In genomic region chr3:95164256-95164550, GRCm38 (mm10) we compare ENCODE assay signal across 16 mouse cellular contexts. TPM values are rescaled to one million over a fixed set of nuclear protein-coding genes. Genes with fewer than 3 reads are reported as not detected.
DNase-seq lines count a peak whose midpoint lies in the region; ATAC-seq lines count a peak whose summit lies in the region.
"Had no signal": no experiment of that assay in that cellular context is flagged by ENCODE, and none has a peak within 500 bp of the region (broad histone marks: within the 10 kb centered on the region; RNA-seq: fewer than 3 reads in every experiment).

No protein-coding gene starts in this region.

- peaks cover 2% of the 10 kb centered on the region for H3K27me3 ChIP-seq in heart, embryonic 14.5 days (ENCODE audit: control insufficient read depth, insufficient read depth, low read length)
- H3K27me3 ChIP-seq in embryonic facial prominence, embryonic 15.5 days, result no peaks in the 10 kb centered on the region
- H3K27me3 ChIP-seq in limb, embryonic 12.5 days, result peaks cover 8% of the 10 kb centered on the region

- H3K4me2 ChIP-seq in heart, embryonic 14.5 days (ENCODE audit: low read length), result 0 out of 2 replicates have a peak overlapping the region, but pooled peaks have one; percentile 11
- H3K4me2 ChIP-seq in embryonic facial prominence, embryonic 15.5 days (replicated peaks), result no peak overlapping the region; the same call in 1 of the 2 replicates
- H3K4me2 ChIP-seq in limb, embryonic 12.5 days, result no peak overlapping the region
- H3K4me2 ChIP-seq: liver, embryonic 11.5 days had no signal

- H3K4me3 ChIP-seq in heart, embryonic 14.5 days (ENCODE audit: control insufficient read depth in 1 of 2, insufficient read depth in 1 of 2, low read depth in 1 of 2, low read length in 2 of 2), result no peak overlapping the region
- no peak overlapping the region for H3K4me3 ChIP-seq in embryonic facial prominence, embryonic 15.5 days (replicated peaks)
- H3K4me3 ChIP-seq in limb, embryonic 12.5 days (replicated peaks), result no peak overlapping the region
- H3K4me3 ChIP-seq: heart, embryonic 15.5 days had no signal

- no peak for ATAC-seq in heart, embryonic 14.5 days (ENCODE audit: insufficient number of reproducible peaks, insufficient read depth, low FRiP score, low read depth)
- ATAC-seq in embryonic facial prominence, embryonic 15.5 days (ENCODE audit: insufficient number of reproducible peaks, low FRiP score, low TSS enrichment, low read depth), result no peak
- no peak for ATAC-seq in limb, embryonic 12.5 days (ENCODE audit: insufficient number of reproducible peaks, insufficient read depth, low FRiP score, low TSS enrichment, low read depth)
- no peak for ATAC-seq in megakaryocyte progenitor cell, adult 5-6 weeks (replicated peaks; ENCODE audit: poor library complexity)

- no peaks in the 10 kb centered on the region for H3K9me3 ChIP-seq in heart, embryonic 14.5 days (ENCODE audit: control insufficient read depth, low read length)
- H3K9me3 ChIP-seq in embryonic facial prominence, embryonic 15.5 days (replicated peaks), result no peaks in the 10 kb centered on the region
- H3K9me3 ChIP-seq in limb, embryonic 12.5 days, result no peaks in the 10 kb centered on the region
- H3K9me3 ChIP-seq: heart, embryonic 15.5 days had no signal

- 78% methylated on average over 5 of the region's 5 CpGs for WGBS in heart, embryonic 14.5 days
- 79% methylated on average over 5 of the region's 5 CpGs for WGBS in embryonic facial prominence, embryonic 15.5 days
- 57% methylated on average over 5 of the region's 5 CpGs for WGBS in limb, embryonic 12.5 days

- no peak overlapping the region for H3K9ac ChIP-seq in heart, embryonic 14.5 days (ENCODE audit: low read length)
- H3K9ac ChIP-seq in embryonic facial prominence, embryonic 15.5 days, result no peak overlapping the region
- H3K9ac ChIP-seq in limb, embryonic 12.5 days (replicated peaks), result no peak overlapping the region
- H3K9ac ChIP-seq: heart, embryonic 15.5 days had no signal

- peaks cover 10% of the 10 kb centered on the region; the same call in 1 of the 2 replicates for H3K36me3 ChIP-seq in heart, embryonic 14.5 days (ENCODE audit: control insufficient read depth, insufficient read depth, low read length)
- H3K36me3 ChIP-seq in embryonic facial prominence, embryonic 15.5 days, result peaks cover 47% of the 10 kb centered on the region
- H3K36me3 ChIP-seq in limb, embryonic 12.5 days, result peaks cover 66% of the 10 kb centered on the region
- H3K36me3 ChIP-seq: heart, embryonic 15.5 days had no signal

- intact Hi-C loops in heart, postnatal 10 days (cut with DNase I), result no loop called here

- H3K4me1 ChIP-seq in heart, embryonic 14.5 days (ENCODE audit: control insufficient read depth in 2 of 2, insufficient read depth in 2 of 2, low read length in 2 of 2), result peaks cover 20 to 39% of the 10 kb centered on the region in 2 experiments
- H3K4me1 ChIP-seq in embryonic facial prominence, embryonic 15.5 days, result peaks cover 40% of the 10 kb centered on the region
- peaks cover 32% of the 10 kb centered on the region for H3K4me1 ChIP-seq in limb, embryonic 12.5 days (replicated peaks)

- no peak overlapping the region for H3K27ac ChIP-seq in heart, embryonic 14.5 days (replicated peaks in 1 of 2; ENCODE audit: control insufficient read depth in 1 of 2, insufficient read depth in 1 of 2, low read depth in 2 of 2, low read length in 2 of 2)
- 0 out of 2 replicates have a peak overlapping the region, but pooled peaks have one; percentile 3 for H3K27ac ChIP-seq in embryonic facial prominence, embryonic 15.5 days (replicated peaks)
- 0 out of 2 replicates have a peak overlapping the region, but pooled peaks have one; percentile 45 for H3K27ac ChIP-seq in limb, embryonic 12.5 days
- H3K27ac ChIP-seq: heart, embryonic 15.5 days had no signal

- peak; percentile 40 for DNase-seq in cerebellum, adult 9-11 months
- no peak for DNase-seq in cerebellum, adult 11 months
- no peak for DNase-seq in heart, postnatal 10 days
- no peak for DNase-seq in ovary, postnatal 36 days (ENCODE audit: low spot score)
- DNase-seq: kidney, adult 9 months; kidney, postnatal 4 days; lung, adult 2 months; lung, postnatal 36 days; spleen, adult 18-20 months; thymus, adult 2 months had no signal

RNA-seq across cellular contexts. Expression of gene Sema6c, which starts 3.9 kb away (rescaled TPM):
- polyA plus RNA-seq in heart, embryonic 14.5 days (2014; fragmentation: Nextera tagmentation; extraction: Ambion mirVana), result 3.2 and 5.8 TPM in 2 replicates
- 10 to 100 TPM in 1 of 2 experiments, 1 to 10 TPM in 1; 7.9 to 10.2 TPM for total RNA-seq in heart, postnatal 10 days (2021)
- polyA plus RNA-seq in embryonic facial prominence, embryonic 15.5 days (2015; fragmentation: Nextera tagmentation; extraction: Ambion mirVana), result 13.1 and 15.6 TPM in 2 replicates
- polyA plus RNA-seq in limb, embryonic 12.5 days (2016; fragmentation: Nextera tagmentation; extraction: Ambion mirVana), result 23.7 and 26.4 TPM in 2 replicates
- 0.05 and 0.07 TPM in 2 replicates for total RNA-seq in megakaryocyte progenitor cell, adult 5-6 weeks (2015)
- not detected in 2 replicates for total RNA-seq in megakaryocyte progenitor cell, adult 5-6 weeks (2017)

RNA-seq across cellular contexts. Expression of gene Tnfaip8l2, which starts 22.0 kb away (rescaled TPM):
- polyA plus RNA-seq in heart, embryonic 14.5 days (2014; fragmentation: Nextera tagmentation; extraction: Ambion mirVana), result 2.6 and 3.3 TPM in 2 replicates
- total RNA-seq in heart, postnatal 10 days (2021), result 1 to 10 TPM; 1.7 to 1.8 TPM
- 6.6 and 7.6 TPM in 2 replicates for polyA plus RNA-seq in embryonic facial prominence, embryonic 15.5 days (2015; fragmentation: Nextera tagmentation; extraction: Ambion mirVana)
- polyA plus RNA-seq in limb, embryonic 12.5 days (2016; fragmentation: Nextera tagmentation; extraction: Ambion mirVana), result 1.7 and 2.2 TPM in 2 replicates
- 17.9 and 18.7 TPM in 2 replicates for total RNA-seq in megakaryocyte progenitor cell, adult 5-6 weeks (2015)
- total RNA-seq in megakaryocyte progenitor cell, adult 5-6 weeks (2017), result 17.8 and 25.1 TPM in 2 replicates

RNA-seq across cellular contexts. Expression of gene Lysmd1, which starts 30.3 kb away (rescaled TPM):
- polyA plus RNA-seq in heart, embryonic 14.5 days (2014; fragmentation: Nextera tagmentation; extraction: Ambion mirVana), result 8.1 and 8.4 TPM in 2 replicates
- 1 to 10 TPM; 8.0 to 8.6 TPM for total RNA-seq in heart, postnatal 10 days (2021)
- 16.9 and 17.4 TPM in 2 replicates for polyA plus RNA-seq in embryonic facial prominence, embryonic 15.5 days (2015; fragmentation: Nextera tagmentation; extraction: Ambion mirVana)
- 16.6 and 18.0 TPM in 2 replicates for polyA plus RNA-seq in limb, embryonic 12.5 days (2016; fragmentation: Nextera tagmentation; extraction: Ambion mirVana)
- total RNA-seq in megakaryocyte progenitor cell, adult 5-6 weeks (2015), result 3.1 and 3.6 TPM in 2 replicates
- 3.8 and 4.3 TPM in 2 replicates for total RNA-seq in megakaryocyte progenitor cell, adult 5-6 weeks (2017)

RNA-seq across cellular contexts. Expression of gene Scnm1, which starts 30.4 kb away (rescaled TPM):
- polyA plus RNA-seq in heart, embryonic 14.5 days (2014; fragmentation: Nextera tagmentation; extraction: Ambion mirVana), result 58.5 and 58.7 TPM in 2 replicates
- total RNA-seq in heart, postnatal 10 days (2021), result 10 to 100 TPM; 28.9 to 34.9 TPM
- 73.0 and 79.5 TPM in 2 replicates for polyA plus RNA-seq in embryonic facial prominence, embryonic 15.5 days (2015; fragmentation: Nextera tagmentation; extraction: Ambion mirVana)
- polyA plus RNA-seq in limb, embryonic 12.5 days (2016; fragmentation: Nextera tagmentation; extraction: Ambion mirVana), result 80.7 and 83.6 TPM in 2 replicates
- 43.4 and 45.8 TPM in 2 replicates for total RNA-seq in megakaryocyte progenitor cell, adult 5-6 weeks (2015)
- 66.0 and 85.7 TPM in 2 replicates for total RNA-seq in megakaryocyte progenitor cell, adult 5-6 weeks (2017)

RNA-seq across cellular contexts. Expression of gene Tmod4, which starts 39.9 kb away (rescaled TPM):
- polyA plus RNA-seq in heart, embryonic 14.5 days (2014; fragmentation: Nextera tagmentation; extraction: Ambion mirVana), result 1.6 and 2.2 TPM in 2 replicates
- total RNA-seq in heart, postnatal 10 days (2021), result 1 to 10 TPM; 9.6 to 9.9 TPM
- 1.7 and 3.8 TPM in 2 replicates for polyA plus RNA-seq in embryonic facial prominence, embryonic 15.5 days (2015; fragmentation: Nextera tagmentation; extraction: Ambion mirVana)
- polyA plus RNA-seq in limb, embryonic 12.5 days (2016; fragmentation: Nextera tagmentation; extraction: Ambion mirVana), result 1.0 and 1.4 TPM in 2 replicates
- total RNA-seq in megakaryocyte progenitor cell, adult 5-6 weeks (2015), result 1.1 and 2.6 TPM in 2 replicates
- total RNA-seq in megakaryocyte progenitor cell, adult 5-6 weeks (2017), result 2.3 and 2.5 TPM in 2 replicates

Comparison
In these comparisons a context has a peak if more than half of its experiments do, and no peak if none do; other contexts are left out.
1. H3K27ac ChIP-seq: peak in embryonic facial prominence, embryonic 15.5 days (single experiment) and limb, embryonic 12.5 days (single experiment); none in heart, embryonic 14.5 days (0 of 2).